Mouse (Mus musculus) lung, postnatal 0 days (tissue): ENCODE measurements around the gene Cdk8.

Source experiments
- CTCF ChIP-seq: IDR thresholded peaks from 2 replicates; pipeline ENCODE4 v1.5.1; 2016; ENCODE audit warnings: antibody characterized with exemption, mild to moderate bottlenecking
- EP300 ChIP-seq: IDR thresholded peaks from 2 replicates; pipeline ENCODE4 v1.6.1; 2016; ENCODE audit warnings: antibody characterized with exemption, mild to moderate bottlenecking, control low read depth

DNA sequence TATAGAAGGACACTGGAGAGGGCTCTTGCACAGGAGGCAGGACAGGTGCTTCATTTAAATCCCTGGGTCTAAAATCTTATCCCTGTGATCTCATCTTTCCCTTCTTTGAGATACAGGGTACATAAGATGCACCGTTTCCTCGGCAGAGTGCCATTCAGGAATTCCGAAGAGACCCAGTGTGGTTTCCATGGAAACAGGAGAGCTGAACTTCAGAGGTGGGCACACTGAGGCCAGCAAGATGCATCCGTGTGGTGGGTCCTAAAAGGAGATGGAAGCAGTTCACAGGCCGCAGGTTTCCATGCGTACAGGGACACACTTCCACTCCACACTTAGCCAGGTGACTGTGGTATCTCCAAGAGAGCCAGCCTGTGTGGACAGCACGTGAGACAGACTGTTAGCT, 101.5 kb downstream of the Cdk8 start:
- no peak for TF ChIP-seq CTCF
- TF ChIP-seq EP300: no peak
